Mouse (Mus musculus) granulocyte monocyte progenitor cell, adult 5-6 weeks (primary cell): ENCODE measurements around the gene Pcna. TPM values are rescaled to one million over a fixed set of nuclear protein-coding genes. Genes with fewer than 3 reads are reported as not detected.
"Not testable (repeated sequence)": the region's sequence is repeated elsewhere in the genome, so short reads cannot be mapped to it uniquely, and the experiment has no call there.

ENCODE experiments used
- ATAC-seq: replicated peaks from 2 replicates; pipeline ENCODE4 v1.8.0; 2016; ENCODE audit warnings: mild to moderate bottlenecking, moderate TSS enrichment, inconsistent platforms; ENCODE audit not compliant: poor library complexity, severe bottlenecking
- total RNA-seq, 2 experiments: library from RNA; stranded (forward) in 1 of 2; stranded (reverse) in 1 of 2; fragments of 200-712, 200-1000 nt in 1 of 2; fragments of >200 nt in 1 of 2; fragmentation: Nextera tagmentation in 1 of 2; gene quantifications; 2 replicates each; pipeline ENCODE4 v1.2.3; 2014 to 2017

The Pcna gene
- total RNA-seq, 2 experiments from 2014 or later, result 619 to 644 TPM

DNA sequence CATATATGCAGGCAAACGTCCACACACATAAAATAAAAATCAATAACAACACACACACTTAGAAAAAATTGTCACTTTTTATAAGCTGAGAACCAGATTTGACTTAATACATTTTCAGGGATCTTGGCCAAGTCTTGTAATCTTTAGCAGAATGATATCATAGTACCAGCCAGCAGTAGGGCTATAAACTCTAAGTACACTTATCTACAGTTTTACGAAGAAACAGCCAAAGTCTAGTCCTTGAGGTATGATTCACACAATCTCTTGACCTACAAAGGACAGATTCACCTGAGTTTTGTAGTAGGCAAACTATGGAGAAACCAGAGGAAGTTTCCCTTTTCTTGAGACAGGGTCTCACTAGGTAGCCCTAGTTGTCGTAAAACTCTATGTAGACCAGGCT, 13.7 kb downstream of the Pcna start:
- not testable (repeated sequence) for ATAC-seq

DNA sequence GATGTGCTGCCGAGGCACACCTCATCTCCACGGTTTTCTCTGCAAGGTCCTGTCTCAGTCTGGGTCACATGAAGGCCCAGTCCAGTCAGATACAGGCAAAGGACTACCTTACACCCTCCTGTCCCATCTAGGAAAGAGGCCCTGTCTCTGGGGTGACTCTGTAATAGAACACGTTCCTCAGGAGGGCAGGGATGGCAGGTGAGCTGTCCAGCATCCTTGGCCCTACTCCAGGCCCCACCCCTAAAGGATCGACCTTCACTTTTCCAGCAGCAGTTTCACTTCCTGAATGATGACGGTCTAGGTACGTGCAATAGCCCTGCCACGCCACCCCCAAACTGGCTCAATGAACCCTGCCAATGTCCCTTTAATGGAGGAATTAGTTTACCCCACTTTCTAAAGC, 17.1 kb downstream of the Pcna start:
- peak; percentile 65 for ATAC-seq

DNA sequence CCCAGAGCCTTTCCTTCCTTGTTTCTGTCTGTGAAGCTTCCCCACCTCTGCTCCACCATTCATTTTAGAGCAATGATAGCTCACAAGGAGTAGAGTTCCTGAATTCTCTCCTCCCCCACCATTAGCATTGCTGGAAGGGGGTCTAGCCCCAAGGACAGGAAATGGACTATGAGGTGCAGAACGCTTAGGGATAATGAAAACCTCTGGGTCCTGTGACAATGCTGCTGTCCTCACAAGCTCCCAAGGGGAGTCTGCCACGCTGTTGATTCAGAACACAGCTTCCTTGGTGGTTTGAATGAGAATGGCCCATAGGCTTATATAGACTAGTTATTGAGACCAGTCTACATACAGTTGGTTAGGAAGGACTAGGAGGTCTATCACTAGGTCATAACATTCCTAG, 17.8 kb downstream of the Pcna start:
- 0 out of 2 replicates have a peak, but pooled peaks have one; percentile 7 for ATAC-seq

DNA sequence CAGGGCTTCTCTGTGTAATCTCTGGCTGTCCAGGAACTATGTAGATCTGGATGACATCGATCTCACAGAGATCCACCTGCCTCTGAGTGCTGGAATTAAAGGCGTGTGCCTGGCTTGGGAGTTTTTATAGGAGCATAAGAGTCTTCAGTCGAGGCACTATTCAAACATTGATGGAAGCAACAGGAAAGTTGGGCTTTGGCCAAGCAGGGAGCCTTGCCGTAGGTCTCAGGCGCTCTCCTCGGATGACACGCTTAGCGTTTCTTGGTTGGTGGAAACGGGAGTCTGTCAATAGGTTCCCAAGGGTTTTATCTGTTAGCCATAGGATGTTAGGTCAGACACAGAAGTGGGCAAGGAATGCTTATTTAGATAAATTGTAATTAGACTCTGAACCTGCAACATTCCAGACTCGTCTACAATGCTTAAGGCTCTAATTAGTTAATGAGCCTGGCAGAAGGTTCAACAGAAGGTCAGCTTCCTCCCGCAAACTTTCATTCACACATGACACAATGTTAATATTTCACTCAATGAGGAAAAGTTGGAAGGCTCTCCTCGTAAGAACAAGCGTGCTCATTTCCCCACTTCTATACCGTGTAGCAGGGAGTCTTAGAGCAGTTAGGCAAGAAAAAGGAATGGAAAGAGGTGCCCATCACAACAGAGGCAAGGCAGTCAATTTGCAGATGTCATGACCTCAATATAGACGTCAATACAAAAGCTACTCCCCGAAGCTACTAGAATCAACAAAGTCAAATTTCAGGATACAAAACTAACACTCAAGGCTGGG, 18.9 kb downstream of the Pcna start:
- ATAC-seq, result no peak

DNA sequence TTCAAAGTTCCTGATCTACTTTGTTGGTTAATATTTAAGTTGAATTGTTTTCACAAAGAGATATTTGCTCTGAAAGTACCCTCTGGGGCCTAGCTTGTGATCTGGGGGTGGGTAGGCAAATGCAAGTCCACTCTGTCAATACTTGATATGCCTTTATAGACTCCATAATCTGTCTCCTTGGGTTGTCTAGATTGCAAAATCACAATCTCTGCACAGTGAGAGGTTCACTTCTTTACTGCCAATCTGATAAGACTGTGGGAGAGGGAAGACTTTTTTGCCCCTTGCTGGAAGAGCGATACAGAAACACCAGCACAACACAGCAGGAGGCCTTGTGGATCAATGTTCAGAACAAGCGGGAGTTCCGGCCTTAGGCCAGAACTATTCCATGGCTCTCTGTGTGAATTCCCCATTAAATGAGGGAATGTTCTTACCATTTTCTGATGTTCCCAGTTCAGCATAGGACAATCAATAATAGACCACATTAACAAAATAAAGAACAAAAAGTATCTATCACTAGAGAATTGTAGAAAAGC, 20.6 kb downstream of the Pcna start:
- no peak for ATAC-seq

DNA sequence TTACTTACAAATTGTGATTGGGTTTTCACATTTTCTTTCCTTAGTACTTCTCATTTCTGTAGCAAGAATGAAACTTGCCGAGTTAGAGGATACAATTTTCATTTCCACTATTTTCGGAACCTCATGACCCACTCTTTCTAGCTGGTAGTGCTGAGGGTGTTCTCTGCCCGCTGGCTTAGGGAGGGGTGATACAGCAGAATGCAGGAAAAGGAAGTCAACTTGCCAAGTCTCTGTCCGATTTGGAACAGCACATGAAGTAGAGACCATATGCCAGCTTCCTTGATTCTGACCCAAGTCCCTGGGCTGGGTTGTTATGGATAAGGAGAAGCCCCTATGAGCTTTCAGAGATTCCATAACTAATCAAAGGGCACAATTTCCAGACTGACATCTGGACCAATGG, 28.8 kb downstream of the Pcna start:
- ATAC-seq, result peak; percentile 84

DNA sequence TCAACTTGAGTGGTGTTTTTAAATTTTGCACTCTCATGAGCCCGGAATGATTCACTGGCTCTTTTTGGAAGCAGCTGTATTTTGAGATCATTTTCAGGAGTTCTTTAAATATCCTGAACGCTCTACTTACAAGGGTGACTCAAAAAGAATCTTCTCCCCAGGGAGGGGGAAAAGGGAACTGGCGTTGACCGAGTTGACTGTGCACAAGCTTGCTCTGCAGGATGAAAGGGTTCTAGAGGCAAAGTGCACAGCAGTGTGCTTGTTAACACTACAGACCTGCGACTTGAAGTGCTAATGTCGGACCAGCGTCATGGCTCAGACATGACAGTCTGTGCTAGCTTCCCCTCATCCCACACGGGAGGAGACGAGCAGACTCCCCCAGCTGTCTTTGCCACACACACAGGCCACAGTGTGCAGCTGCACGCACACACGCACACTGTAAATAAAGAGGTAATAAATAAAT, 31.5 kb downstream of the Pcna start:
- no peak for ATAC-seq

DNA sequence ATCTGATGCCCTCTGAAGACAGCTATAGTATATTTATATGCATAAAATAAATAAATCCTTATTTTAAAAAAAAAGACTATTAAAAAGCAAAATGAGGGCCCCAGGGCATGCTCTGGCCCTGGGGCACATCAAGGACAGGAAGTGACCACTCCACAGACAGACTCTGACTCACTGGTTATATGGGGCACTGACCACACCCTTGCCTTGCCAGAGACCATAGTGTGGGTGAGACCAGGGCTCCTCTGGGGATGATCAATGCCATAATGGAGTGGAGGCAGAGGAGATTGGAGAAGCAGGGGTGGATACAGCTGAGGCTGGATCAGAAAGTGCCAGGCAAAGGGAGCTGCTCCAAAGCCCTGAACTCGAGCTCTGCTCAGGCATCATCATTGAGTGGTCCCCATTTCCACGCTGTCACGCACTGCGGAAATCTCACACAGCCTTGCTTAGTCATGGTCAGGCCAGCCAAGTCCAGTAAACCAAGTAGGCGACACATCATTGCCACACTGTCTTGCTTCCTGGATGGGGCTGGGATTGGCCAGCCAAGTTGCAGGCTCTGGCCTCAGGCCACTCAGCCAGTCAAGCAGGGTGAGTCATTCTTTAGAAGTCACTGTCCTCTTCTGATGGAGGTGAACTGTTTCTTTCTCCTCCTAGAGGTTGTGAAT, 41.0 kb downstream of the Pcna start:
- peak; percentile 74 for ATAC-seq

DNA sequence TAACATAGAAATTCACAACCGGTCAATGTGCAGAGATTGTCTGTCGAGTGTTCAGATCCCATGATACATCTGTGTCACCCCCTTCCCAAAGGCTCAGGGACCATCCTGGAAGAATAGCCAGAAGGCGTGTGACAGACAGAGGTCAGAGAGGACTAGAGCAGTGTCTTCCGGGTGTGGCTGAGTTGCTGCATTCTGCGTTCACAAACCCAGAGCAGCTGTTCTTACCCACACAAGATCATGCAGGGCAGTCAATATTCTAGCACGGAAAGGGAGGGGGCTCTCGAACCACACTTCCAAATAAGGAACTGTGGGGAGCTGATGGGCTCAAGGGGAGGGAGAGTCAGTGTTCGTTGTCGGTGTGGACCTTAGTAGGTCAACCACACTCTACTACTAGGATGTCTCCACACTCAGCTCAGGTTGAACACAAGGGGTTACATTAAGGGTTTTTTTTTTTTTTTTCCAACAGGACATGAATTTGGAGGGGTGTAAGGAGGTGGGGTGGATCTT, 42.3 kb downstream of the Pcna start:
- ATAC-seq, result no peak

DNA sequence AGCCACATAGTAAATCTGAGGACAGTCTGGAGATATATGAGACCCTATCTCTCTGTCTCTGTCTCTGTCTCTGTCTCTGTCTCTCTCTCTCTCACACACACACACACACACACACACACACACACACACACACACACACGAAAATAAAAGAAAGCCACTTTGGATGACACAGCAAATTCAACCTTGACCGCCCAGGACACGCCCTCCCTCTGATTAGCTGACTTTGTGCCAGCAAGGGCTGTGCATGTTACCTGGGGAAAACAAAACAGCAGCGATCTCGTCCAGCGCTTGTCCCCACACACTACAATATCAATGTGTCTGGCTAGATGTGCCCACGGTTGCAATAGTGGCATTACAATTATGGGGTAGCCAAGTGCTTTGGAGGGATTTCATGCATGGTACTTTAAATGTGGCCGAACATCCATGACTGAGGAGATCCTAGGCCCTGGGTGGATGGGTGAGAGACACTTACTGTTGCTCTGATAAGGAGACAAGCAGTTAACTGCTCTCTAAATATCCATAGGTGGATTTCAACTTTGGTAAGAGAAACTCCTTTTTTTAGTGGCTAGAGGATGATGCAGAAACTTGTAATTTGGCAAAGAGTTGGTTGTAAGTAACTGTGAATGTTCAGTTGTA, 44.8 kb downstream of the Pcna start:
- no peak for ATAC-seq

DNA sequence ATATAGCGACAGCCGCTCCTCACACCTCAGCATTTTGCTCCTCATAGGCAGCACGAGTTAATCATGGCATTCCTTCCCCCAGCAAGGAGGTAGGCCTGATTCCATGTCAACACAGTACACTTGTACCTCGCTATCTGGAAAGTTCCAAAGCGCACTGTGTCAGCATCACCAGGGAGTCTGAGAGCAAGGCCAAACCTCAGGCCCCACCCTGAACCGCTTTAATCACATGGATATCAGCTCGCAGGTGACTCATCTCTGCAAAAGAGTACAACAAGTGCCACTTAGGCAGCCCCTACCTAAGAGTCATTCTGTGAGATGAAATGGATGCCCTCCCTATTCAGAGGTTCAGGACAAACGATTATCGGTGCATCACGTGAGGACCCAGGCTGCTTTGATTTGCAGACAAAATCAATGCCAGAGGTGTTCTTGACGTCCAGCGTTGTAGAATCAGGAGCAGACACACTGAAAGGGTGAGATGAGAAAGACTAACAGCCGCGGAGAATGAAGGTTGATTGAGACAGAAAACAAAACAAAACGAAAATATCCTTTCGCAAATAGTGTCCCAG, 46.7 kb downstream of the Pcna start:
- ATAC-seq, result no peak

DNA sequence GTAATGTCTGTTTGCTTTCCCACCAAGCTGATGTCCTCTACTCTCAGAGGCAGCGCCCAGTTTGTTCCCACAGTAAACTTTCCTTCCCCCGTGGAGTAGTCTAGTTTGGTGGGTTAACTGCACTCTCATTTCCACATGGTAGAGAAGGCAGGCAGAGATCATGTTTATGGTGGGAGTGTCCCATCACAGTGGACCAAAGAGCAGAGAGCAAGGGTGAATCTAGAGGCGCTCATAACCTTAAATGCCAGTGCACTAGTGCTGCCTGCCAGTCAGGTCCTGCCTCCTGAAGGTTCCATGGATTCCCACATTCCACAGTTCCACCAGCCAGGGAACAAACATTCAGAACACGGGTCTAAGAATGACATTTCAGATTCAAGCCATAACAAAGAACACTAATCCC, 47.6 kb downstream of the Pcna start:
- no peak for ATAC-seq

DNA sequence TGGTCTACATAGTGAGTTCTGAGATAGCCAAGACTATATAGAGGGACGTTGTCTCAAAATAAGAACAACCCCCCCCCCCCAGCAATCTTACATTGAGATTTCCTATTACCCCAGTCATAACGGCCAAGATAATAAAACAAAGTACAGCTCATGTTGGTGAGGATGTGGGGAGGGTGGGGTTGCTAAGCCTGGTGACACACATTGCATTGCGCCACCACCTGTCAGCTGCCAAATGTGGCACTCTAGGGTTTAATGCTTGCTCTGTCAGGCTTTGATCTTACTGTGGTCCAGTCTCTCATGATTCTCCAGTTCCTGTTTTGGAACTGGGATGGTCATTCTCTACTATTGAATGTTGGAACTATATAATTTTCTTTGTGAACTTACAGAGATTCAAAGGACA, 49.3 kb downstream of the Pcna start:
- peak; percentile 100 for ATAC-seq

DNA sequence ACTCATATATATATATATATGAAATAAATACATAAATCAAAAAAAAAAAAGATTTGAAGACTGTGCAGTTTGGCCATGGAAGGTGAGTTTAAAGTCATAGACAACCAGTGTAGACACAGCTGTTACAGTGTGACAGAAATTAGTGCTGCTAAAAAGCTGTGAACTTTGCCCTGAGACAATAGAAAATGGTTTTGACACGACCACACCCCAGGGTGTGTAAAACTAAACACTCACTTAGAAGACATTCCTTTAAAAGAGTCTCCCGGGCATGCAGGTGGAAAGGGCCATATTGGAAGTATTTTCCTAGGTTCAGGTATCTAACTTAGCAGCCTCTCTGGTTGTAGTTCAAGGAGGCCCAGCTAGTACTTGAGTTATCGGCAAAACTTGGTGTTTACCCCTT, 49.9 kb downstream of the Pcna start:
- ATAC-seq, result no peak

Other genes with a start within 250 kb of the Pcna start
- 43.5 and 54.8 TPM in 2 replicates for gene Rassf2, start 223.1 kb downstream of the Pcna start, total RNA-seq (2014; fragmentation: Nextera tagmentation)
- gene Rassf2, start 223.1 kb downstream of the Pcna start, total RNA-seq (2017), result 57.9 and 76.3 TPM in 2 replicates
- gene Slc23a2, start 108.2 kb downstream of the Pcna start, total RNA-seq (2014; fragmentation: Nextera tagmentation), result 4.5 and 12.5 TPM in 2 replicates
- gene Slc23a2, start 108.2 kb downstream of the Pcna start, total RNA-seq (2017), result 5.6 and 17.1 TPM in 2 replicates
- 50.1 and 51.5 TPM in 2 replicates for gene Tmem230, start 5.5 kb downstream of the Pcna start, total RNA-seq (2014; fragmentation: Nextera tagmentation)
- 18.7 and 19.4 TPM in 2 replicates for gene Tmem230, start 5.5 kb downstream of the Pcna start, total RNA-seq (2017)
- 8.7 and 22.5 TPM in 2 replicates for gene Cds2, start 9.8 kb upstream of the Pcna start, total RNA-seq (2014; fragmentation: Nextera tagmentation)
- 7.0 and 9.7 TPM in 2 replicates for gene Cds2, start 9.8 kb upstream of the Pcna start, total RNA-seq (2017)
- gene Prokr2, start 132.1 kb upstream of the Pcna start, total RNA-seq (2014; fragmentation: Nextera tagmentation), result not detected in 2 replicates
- not detected in 2 replicates for gene Prokr2, start 132.1 kb upstream of the Pcna start, total RNA-seq (2017)